Mouse (Mus musculus): ENCODE results near the gene Ift57. TPM values are rescaled to one million over a fixed set of nuclear protein-coding genes. Genes with fewer than 3 reads are reported as not detected.

Ift57 gene
- polyA plus RNA-seq, 1 experiment from 2014 or later, result 23.9 TPM

DNA sequence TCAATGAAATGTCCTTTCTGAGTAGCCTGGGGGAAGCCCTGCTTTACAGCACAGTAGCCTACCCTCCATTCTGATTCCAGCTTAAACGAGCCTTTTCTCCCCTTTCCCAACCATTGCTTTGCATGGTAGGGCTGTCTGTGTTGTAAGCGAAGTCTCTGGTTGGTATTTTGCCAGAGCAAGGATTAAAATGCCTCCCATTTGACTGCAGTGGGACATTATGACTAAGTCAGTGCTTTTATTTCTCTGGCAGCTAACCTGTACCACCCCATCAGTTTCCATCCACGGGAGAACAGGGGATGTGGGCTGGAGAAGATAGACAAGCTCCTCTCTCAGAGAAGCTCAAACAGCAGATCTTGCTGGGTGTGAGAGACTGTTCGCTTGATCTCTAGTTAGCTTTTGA is 24.2 kb downstream of the Ift57 start:
- no peak for ATAC-seq (ENCODE audit: insufficient number of reproducible peaks, insufficient read depth, low FRiP score, low read depth)

DNA sequence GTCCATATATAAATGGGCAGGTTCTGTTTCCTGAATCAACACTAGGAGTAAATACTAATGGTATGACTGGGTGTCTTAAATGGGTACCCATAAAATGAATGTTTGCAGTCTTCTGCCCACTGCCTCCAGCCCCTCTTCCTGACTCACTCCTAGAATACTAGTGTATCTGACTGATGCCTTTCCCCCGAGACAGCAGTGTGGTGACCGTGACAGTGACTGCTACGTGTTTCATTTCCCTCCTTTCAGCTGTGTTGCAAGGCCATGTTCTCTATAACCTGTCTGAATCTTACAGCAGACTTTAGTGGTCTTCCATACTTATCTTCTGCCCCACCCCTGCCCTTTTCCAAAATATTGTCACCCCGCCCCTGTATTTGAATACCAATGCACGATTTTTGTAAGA is 25.2 kb downstream of the Ift57 start:
- Histone ChIP-seq H3K9me3 (ENCODE audit: control insufficient read depth, low read length) (no peaks in the 10 kb centered on the region), H3K9ac (ENCODE audit: low read length) (no peak overlapping the region), H3K4me2 (ENCODE audit: low read length) (no peak overlapping the region), H3K27me3 (ENCODE audit: control insufficient read depth, insufficient read depth, low read length) (no peaks in the 10 kb centered on the region), H3K27ac (replicated peaks in 1 of 2; ENCODE audit: control insufficient read depth in 1 of 2, insufficient read depth in 1 of 2, low read depth in 2 of 2, low read length in 2 of 2) (no peak overlapping the region), H3K4me1 (ENCODE audit: control insufficient read depth in 2 of 2, insufficient read depth in 2 of 2, low read length in 2 of 2) (peaks cover 9 to 27% of the 10 kb centered on the region in 2 experiments), H3K4me3 (ENCODE audit: control insufficient read depth in 1 of 2, insufficient read depth in 1 of 2, low read depth in 1 of 2, low read length in 2 of 2) (no peak overlapping the region), H3K36me3 (ENCODE audit: control insufficient read depth, insufficient read depth, low read length) (no peaks in the 10 kb centered on the region)
- WGBS, result 70% methylated on average over 5 of the region's 5 CpGs
- ATAC-seq (ENCODE audit: insufficient number of reproducible peaks, insufficient read depth, low FRiP score, low read depth), result no peak

More for the DNA sequence above, 24.2 kb downstream of the Ift57 start:
- Histone ChIP-seq H3K27ac (replicated peaks in 1 of 2; ENCODE audit: control insufficient read depth in 1 of 2, insufficient read depth in 1 of 2, low read depth in 2 of 2, low read length in 2 of 2) (no peak overlapping the region), H3K9me3 (ENCODE audit: control insufficient read depth, low read length) (no peaks in the 10 kb centered on the region), H3K4me2 (ENCODE audit: low read length) (no peak overlapping the region), H3K27me3 (ENCODE audit: control insufficient read depth, insufficient read depth, low read length) (no peaks in the 10 kb centered on the region), H3K4me3 (ENCODE audit: control insufficient read depth in 1 of 2, insufficient read depth in 1 of 2, low read depth in 1 of 2, low read length in 2 of 2) (no peak overlapping the region), H3K36me3 (ENCODE audit: control insufficient read depth, insufficient read depth, low read length) (no peaks in the 10 kb centered on the region), H3K9ac (ENCODE audit: low read length) (no peak overlapping the region), H3K4me1 (ENCODE audit: control insufficient read depth in 2 of 2, insufficient read depth in 2 of 2, low read length in 2 of 2) (peaks cover 9 to 27% of the 10 kb centered on the region in 2 experiments)
- 48% methylated on average over 4 of the region's 4 CpGs for WGBS

DNA sequence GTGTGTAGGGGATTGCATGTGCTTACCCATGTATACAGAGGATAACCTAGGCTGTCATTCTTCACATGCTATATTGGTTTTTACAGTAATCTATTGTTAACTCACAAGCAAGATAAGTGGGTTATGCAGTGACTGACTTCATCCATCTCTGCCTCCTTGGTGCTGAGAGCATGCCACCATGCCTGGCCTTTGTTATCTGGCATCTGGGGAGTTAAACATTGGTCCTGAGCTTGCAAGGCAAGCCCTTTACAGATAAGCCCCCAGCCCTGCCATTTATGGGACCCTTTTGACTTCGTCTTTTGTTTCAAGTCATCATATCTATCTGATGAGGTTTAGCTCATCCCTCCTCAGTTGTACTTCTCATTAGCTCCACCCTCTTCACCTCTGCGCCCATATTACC is 25.9 kb downstream of the Ift57 start:
- Histone ChIP-seq H3K36me3 (ENCODE audit: control insufficient read depth, insufficient read depth, low read length) (no peaks in the 10 kb centered on the region), H3K27me3 (ENCODE audit: control insufficient read depth, insufficient read depth, low read length) (no peaks in the 10 kb centered on the region), H3K4me3 (ENCODE audit: control insufficient read depth in 1 of 2, insufficient read depth in 1 of 2, low read depth in 1 of 2, low read length in 2 of 2) (no peak overlapping the region), H3K4me1 (ENCODE audit: control insufficient read depth in 2 of 2, insufficient read depth in 2 of 2, low read length in 2 of 2) (peaks cover 9 to 27% of the 10 kb centered on the region in 2 experiments), H3K9me3 (ENCODE audit: control insufficient read depth, low read length) (no peaks in the 10 kb centered on the region), H3K9ac (ENCODE audit: low read length) (no peak overlapping the region), H3K4me2 (ENCODE audit: low read length) (no peak overlapping the region), H3K27ac (replicated peaks in 1 of 2; ENCODE audit: control insufficient read depth in 1 of 2, insufficient read depth in 1 of 2, low read depth in 2 of 2, low read length in 2 of 2) (no peak overlapping the region; a peak in 1 of 4 replicates)
- no peak for ATAC-seq (ENCODE audit: insufficient number of reproducible peaks, insufficient read depth, low FRiP score, low read depth)
- 33% methylated on average over 2 of the region's 2 CpGs for whole genome bisulfite sequencing

- 50% methylated on average over 5 of the region's 5 CpGs for WGBS
- Histone ChIP-seq H3K9me3 (ENCODE audit: control insufficient read depth, low read length) (no peaks in the 10 kb centered on the region), H3K36me3 (ENCODE audit: control insufficient read depth, insufficient read depth, low read length) (no peaks in the 10 kb centered on the region), H3K4me3 (ENCODE audit: control insufficient read depth in 1 of 2, insufficient read depth in 1 of 2, low read depth in 1 of 2, low read length in 2 of 2) (no peak overlapping the region), H3K4me2 (ENCODE audit: low read length) (no peak overlapping the region), H3K27me3 (ENCODE audit: control insufficient read depth, insufficient read depth, low read length) (no peaks in the 10 kb centered on the region), H3K9ac (ENCODE audit: low read length) (no peak overlapping the region), H3K4me1 (ENCODE audit: control insufficient read depth in 2 of 2, insufficient read depth in 2 of 2, low read length in 2 of 2) (peaks cover 9 to 27% of the 10 kb centered on the region in 2 experiments), H3K27ac (replicated peaks in 1 of 2; ENCODE audit: control insufficient read depth in 1 of 2, insufficient read depth in 1 of 2, low read depth in 2 of 2, low read length in 2 of 2) (no peak overlapping the region; a peak in 1 of 4 replicates)
- no peak for ATAC-seq (ENCODE audit: insufficient number of reproducible peaks, insufficient read depth, low FRiP score, low read depth)
These were observed 26.4 kb downstream of the Ift57 start for GRCm38 (mm10) chr16:49725446-49725845.

DNA sequence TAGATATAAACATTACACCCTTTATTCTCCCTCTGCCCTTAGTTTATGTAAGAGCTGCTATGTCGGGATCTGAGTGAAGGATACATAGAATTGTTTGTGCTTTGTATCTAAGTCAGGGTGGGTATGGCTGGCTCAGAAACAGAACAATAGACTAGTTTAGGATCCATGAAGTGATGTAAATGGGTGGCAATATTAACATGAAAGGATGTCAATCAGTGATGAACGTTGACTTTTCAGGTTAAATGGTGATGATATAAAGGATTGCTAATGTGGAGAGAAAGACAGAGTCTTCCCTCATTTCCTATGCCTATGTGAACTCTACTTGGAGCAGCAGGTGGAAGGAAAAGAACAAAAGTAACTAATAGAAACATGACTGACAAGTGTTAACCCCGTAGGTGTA is 27.2 kb downstream of the Ift57 start:
- Histone ChIP-seq H3K27ac (replicated peaks in 1 of 2; ENCODE audit: control insufficient read depth in 1 of 2, insufficient read depth in 1 of 2, low read depth in 2 of 2, low read length in 2 of 2) (no peak overlapping the region), H3K27me3 (ENCODE audit: control insufficient read depth, insufficient read depth, low read length) (no peaks in the 10 kb centered on the region), H3K9me3 (ENCODE audit: control insufficient read depth, low read length) (no peaks in the 10 kb centered on the region), H3K9ac (ENCODE audit: low read length) (no peak overlapping the region), H3K4me2 (ENCODE audit: low read length) (no peak overlapping the region), H3K4me1 (ENCODE audit: control insufficient read depth in 2 of 2, insufficient read depth in 2 of 2, low read length in 2 of 2) (peaks cover 9 to 27% of the 10 kb centered on the region in 2 experiments), H3K4me3 (ENCODE audit: control insufficient read depth in 1 of 2, insufficient read depth in 1 of 2, low read depth in 1 of 2, low read length in 2 of 2) (no peak overlapping the region), H3K36me3 (ENCODE audit: control insufficient read depth, insufficient read depth, low read length) (no peaks in the 10 kb centered on the region)
- WGBS, result 78% methylated on average over 3 of the region's 3 CpGs
- ATAC-seq (ENCODE audit: insufficient number of reproducible peaks, insufficient read depth, low FRiP score, low read depth), result no peak

DNA sequence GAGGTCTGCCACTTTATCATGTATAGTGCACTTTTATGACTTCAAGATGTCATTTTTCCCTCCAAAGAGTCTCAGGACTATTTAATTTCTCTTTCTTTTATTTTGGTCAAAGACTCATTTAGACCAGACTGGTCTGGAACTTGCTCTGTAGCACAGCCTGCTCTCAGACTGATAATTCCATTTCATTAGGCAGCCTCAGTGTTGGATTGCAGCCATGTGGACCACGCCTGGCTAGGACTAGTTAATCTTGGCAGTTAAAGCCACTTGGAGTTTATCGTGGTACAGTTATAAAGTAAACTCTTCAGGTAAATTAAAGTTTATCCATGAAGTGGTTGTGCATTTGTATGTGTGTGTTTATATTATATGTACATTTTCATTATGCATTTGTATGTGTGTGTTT is 27.7 kb downstream of the Ift57 start:
- ATAC-seq (ENCODE audit: insufficient number of reproducible peaks, insufficient read depth, low FRiP score, low read depth), result no peak
- WGBS, result 70% methylated on average over 2 of the region's 2 CpGs
- Histone ChIP-seq H3K27ac (replicated peaks in 1 of 2; ENCODE audit: control insufficient read depth in 1 of 2, insufficient read depth in 1 of 2, low read depth in 2 of 2, low read length in 2 of 2) (no peak overlapping the region), H3K4me3 (ENCODE audit: control insufficient read depth in 1 of 2, insufficient read depth in 1 of 2, low read depth in 1 of 2, low read length in 2 of 2) (no peak overlapping the region), H3K4me2 (ENCODE audit: low read length) (no peak overlapping the region), H3K27me3 (ENCODE audit: control insufficient read depth, insufficient read depth, low read length) (no peaks in the 10 kb centered on the region), H3K36me3 (ENCODE audit: control insufficient read depth, insufficient read depth, low read length) (no peaks in the 10 kb centered on the region), H3K4me1 (ENCODE audit: control insufficient read depth in 2 of 2, insufficient read depth in 2 of 2, low read length in 2 of 2) (peaks cover 9 to 27% of the 10 kb centered on the region in 2 experiments), H3K9me3 (ENCODE audit: control insufficient read depth, low read length) (no peaks in the 10 kb centered on the region), H3K9ac (ENCODE audit: low read length) (no peak overlapping the region)

GRCm38 (mm10) chr16:49736536-49736935 is 37.5 kb downstream of the Ift57 start:
- H3K36me3 ChIP-seq (ENCODE audit: control insufficient read depth, insufficient read depth, low read length), result no peaks in the 10 kb centered on the region
- no peak overlapping the region for H3K27ac ChIP-seq (replicated peaks in 1 of 2; ENCODE audit: control insufficient read depth in 1 of 2, insufficient read depth in 1 of 2, low read depth in 2 of 2, low read length in 2 of 2)
- no peak overlapping the region for H3K4me3 ChIP-seq (ENCODE audit: control insufficient read depth in 1 of 2, insufficient read depth in 1 of 2, low read depth in 1 of 2, low read length in 2 of 2)
- no peak for ATAC-seq (ENCODE audit: insufficient number of reproducible peaks, insufficient read depth, low FRiP score, low read depth)
- no peaks in the 10 kb centered on the region for H3K9me3 ChIP-seq (ENCODE audit: control insufficient read depth, low read length)
- no peak overlapping the region for H3K9ac ChIP-seq (ENCODE audit: low read length)
- H3K4me2 ChIP-seq (ENCODE audit: low read length), result no peak overlapping the region
- H3K4me1 ChIP-seq (ENCODE audit: control insufficient read depth in 2 of 2, insufficient read depth in 2 of 2, low read length in 2 of 2), result no peaks in the 10 kb centered on the region
- H3K27me3 ChIP-seq (ENCODE audit: control insufficient read depth, insufficient read depth, low read length), result no peaks in the 10 kb centered on the region
- 91% methylated on average over 9 of the region's 9 CpGs for WGBS

GRCm38 (mm10) chr16:49747360-49747759 is 48.3 kb downstream of the Ift57 start:
- no peak for ATAC-seq (ENCODE audit: insufficient number of reproducible peaks, insufficient read depth, low FRiP score, low read depth)

More at GRCm38 (mm10) chr16:49747360-49747759, 48.3 kb downstream of the Ift57 start:
- H3K27ac ChIP-seq (replicated peaks in 1 of 2; ENCODE audit: control insufficient read depth in 1 of 2, insufficient read depth in 1 of 2, low read depth in 2 of 2, low read length in 2 of 2), result no peak overlapping the region
- no peak overlapping the region for H3K9ac ChIP-seq (ENCODE audit: low read length)
- no peak overlapping the region for H3K4me2 ChIP-seq (ENCODE audit: low read length)
- H3K4me1 ChIP-seq (ENCODE audit: control insufficient read depth in 2 of 2, insufficient read depth in 2 of 2, low read length in 2 of 2), result 0 out of 4 replicates have a peak, but pooled peaks cover 0 to 2% of the 10 kb centered on the region in 2 experiments
- no peaks in the 10 kb centered on the region for H3K27me3 ChIP-seq (ENCODE audit: control insufficient read depth, insufficient read depth, low read length)
- no peaks in the 10 kb centered on the region for H3K9me3 ChIP-seq (ENCODE audit: control insufficient read depth, low read length)
- no peaks in the 10 kb centered on the region for H3K36me3 ChIP-seq (ENCODE audit: control insufficient read depth, insufficient read depth, low read length)
- WGBS, result 96% methylated on average over 2 of the region's 2 CpGs
- H3K4me3 ChIP-seq (ENCODE audit: control insufficient read depth in 1 of 2, insufficient read depth in 1 of 2, low read depth in 1 of 2, low read length in 2 of 2), result no peak overlapping the region

Data from heart, embryonic 14.5 days (tissue).